Mouse (Mus musculus): ENCODE results near the gene Pkd1l1. TPM values are rescaled to one million over a fixed set of nuclear protein-coding genes. Genes with fewer than 3 reads are reported as not detected.

Gene Pkd1l1
- total and polyA plus RNA-seq, 2 experiments: 0.04 TPM; not detected in 1

GRCm38 (mm10) chr11:8972093-8972492, 973 bp downstream of the Pkd1l1 start:
- Histone ChIP-seq H3K27me3 (ENCODE audit: control insufficient read depth, insufficient read depth, low read length) (no peaks in the 10 kb centered on the region), H3K9ac (ENCODE audit: low read depth, low read length) (no peak overlapping the region), H3K36me3 (ENCODE audit: control insufficient read depth, insufficient read depth, low read length) (no peaks in the 10 kb centered on the region), H3K4me1 (ENCODE audit: control insufficient read depth, insufficient read depth, low read length) (no peaks in the 10 kb centered on the region), H3K4me3 (ENCODE audit: insufficient read depth, low read depth, low read length) (no peak overlapping the region), H3K79me2 (ENCODE audit: control insufficient read depth, insufficient read depth, low read length) (no peaks in the 10 kb centered on the region), H3K27ac (replicated peaks; ENCODE audit: insufficient read depth, low read depth, low read length) (no peak overlapping the region)
- 81% methylated on average over 6 of the region's 6 CpGs for WGBS
- TF ChIP-seq POLR2A (IDR thresholded peaks at IDR 0.05; ENCODE audit: extremely low read depth, insufficient read depth, low read length) (no peak), CTCF (IDR thresholded peaks at IDR 0.05; ENCODE audit: low read depth, low read length) (no peak)
- no peak for DNase-seq (ENCODE audit: extremely low read depth, low read depth, low spot score)

DNA sequence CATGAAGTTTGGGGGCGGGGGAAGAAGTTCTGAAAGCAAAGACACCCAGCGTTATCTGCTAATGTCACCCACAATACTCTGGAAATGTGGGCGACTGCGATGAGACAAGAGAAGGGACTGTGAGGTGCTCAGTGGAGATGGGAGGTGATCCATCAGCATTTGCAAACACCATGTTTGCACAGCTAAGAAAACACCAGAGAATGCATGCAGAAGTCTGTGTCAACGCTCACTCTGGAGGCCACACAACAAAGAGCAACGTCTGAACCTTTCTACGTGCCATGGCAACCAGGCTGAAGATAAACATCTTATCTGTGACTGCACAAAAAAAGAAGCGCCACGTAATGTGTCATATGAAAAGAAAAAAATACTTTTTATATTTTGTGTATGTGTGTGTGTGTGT, 2.6 kb downstream of the Pkd1l1 start:
- no peaks in the 10 kb centered on the region for H3K36me3 ChIP-seq (ENCODE audit: control insufficient read depth, insufficient read depth, low read length)
- WGBS: 19% methylated on average over 9 of the region's 9 CpGs
- no peaks in the 10 kb centered on the region for H3K27me3 ChIP-seq (ENCODE audit: control insufficient read depth, insufficient read depth, low read length)
- H3K27ac ChIP-seq (replicated peaks; ENCODE audit: insufficient read depth, low read depth, low read length): no peak overlapping the region
- TF ChIP-seq POLR2A (IDR thresholded peaks at IDR 0.05; ENCODE audit: extremely low read depth, insufficient read depth, low read length): no peak
- no peak for TF ChIP-seq CTCF (IDR thresholded peaks at IDR 0.05; ENCODE audit: low read depth, low read length)
- H3K4me3 ChIP-seq (ENCODE audit: insufficient read depth, low read depth, low read length): no peak overlapping the region
- no peaks in the 10 kb centered on the region for H3K79me2 ChIP-seq (ENCODE audit: control insufficient read depth, insufficient read depth, low read length)
- H3K9ac ChIP-seq (ENCODE audit: low read depth, low read length): no peak overlapping the region
- H3K4me1 ChIP-seq (ENCODE audit: control insufficient read depth, insufficient read depth, low read length): no peaks in the 10 kb centered on the region
- no peak for DNase-seq (ENCODE audit: extremely low read depth, low read depth, low spot score)

GRCm38 (mm10) chr11:8968094-8968493, 5.0 kb downstream of the Pkd1l1 start:
- Histone ChIP-seq H3K27ac (replicated peaks; ENCODE audit: insufficient read depth, low read depth, low read length) (no peak overlapping the region), H3K9ac (ENCODE audit: low read depth, low read length) (no peak overlapping the region), H3K4me3 (ENCODE audit: insufficient read depth, low read depth, low read length) (no peak overlapping the region), H3K36me3 (ENCODE audit: control insufficient read depth, insufficient read depth, low read length) (no peaks in the 10 kb centered on the region), H3K79me2 (ENCODE audit: control insufficient read depth, insufficient read depth, low read length) (no peaks in the 10 kb centered on the region), H3K4me1 (ENCODE audit: control insufficient read depth, insufficient read depth, low read length) (no peaks in the 10 kb centered on the region), H3K27me3 (ENCODE audit: control insufficient read depth, insufficient read depth, low read length) (no peaks in the 10 kb centered on the region)
- WGBS: 95% methylated on average over 7 of the region's 7 CpGs
- TF ChIP-seq CTCF (IDR thresholded peaks at IDR 0.05; ENCODE audit: low read depth, low read length) (no peak), POLR2A (IDR thresholded peaks at IDR 0.05; ENCODE audit: extremely low read depth, insufficient read depth, low read length) (no peak)
- no peak for DNase-seq (ENCODE audit: extremely low read depth, low read depth, low spot score)

- H3K27ac ChIP-seq (replicated peaks; ENCODE audit: insufficient read depth, low read depth, low read length): no peak overlapping the region
- H3K4me1 ChIP-seq (ENCODE audit: control insufficient read depth, insufficient read depth, low read length): no peaks in the 10 kb centered on the region
- no peaks in the 10 kb centered on the region for H3K27me3 ChIP-seq (ENCODE audit: control insufficient read depth, insufficient read depth, low read length)
- no peak overlapping the region for H3K4me3 ChIP-seq (ENCODE audit: insufficient read depth, low read depth, low read length)
- no peak for DNase-seq (ENCODE audit: extremely low read depth, low read depth, low spot score)
- 82% methylated on average over 10 of the region's 10 CpGs for WGBS
- no peak overlapping the region for H3K9ac ChIP-seq (ENCODE audit: low read depth, low read length)
- H3K79me2 ChIP-seq (ENCODE audit: control insufficient read depth, insufficient read depth, low read length): no peaks in the 10 kb centered on the region
- TF ChIP-seq POLR2A (IDR thresholded peaks at IDR 0.05; ENCODE audit: extremely low read depth, insufficient read depth, low read length) (no peak), CTCF (IDR thresholded peaks at IDR 0.05; ENCODE audit: low read depth, low read length) (no peak)
- H3K36me3 ChIP-seq (ENCODE audit: control insufficient read depth, insufficient read depth, low read length): no peaks in the 10 kb centered on the region
These were observed 14.5 kb downstream of the Pkd1l1 start for GRCm38 (mm10) chr11:8958572-8958971.

DNA sequence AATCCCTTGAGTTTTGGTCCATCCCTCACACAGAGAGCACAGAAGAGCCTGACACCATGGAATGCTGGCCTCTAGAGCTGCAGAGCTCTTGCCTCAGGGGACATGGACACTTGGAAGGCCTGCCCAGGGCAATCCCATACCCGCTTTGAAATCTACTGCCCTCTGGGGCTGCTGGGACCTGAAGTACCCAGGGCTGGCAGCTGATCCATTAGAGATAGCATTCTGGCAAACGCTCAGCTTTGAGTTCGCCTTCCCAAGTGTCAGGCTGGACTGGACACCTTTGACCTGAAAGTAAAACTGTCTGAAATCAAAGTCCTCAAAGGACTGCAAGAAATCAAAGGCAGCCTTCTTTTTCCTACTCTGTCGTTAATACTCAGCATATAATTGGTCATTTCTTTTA, 15.0 kb downstream of the Pkd1l1 start:
- WGBS: 41% methylated on average over 4 of the region's 4 CpGs
- DNase-seq (ENCODE audit: extremely low read depth, low read depth, low spot score): peak; percentile 51

GRCm38 (mm10) chr11:8957023-8957422, 16.0 kb downstream of the Pkd1l1 start:
- no peaks in the 10 kb centered on the region for H3K79me2 ChIP-seq (ENCODE audit: control insufficient read depth, insufficient read depth, low read length)
- no peaks in the 10 kb centered on the region for H3K27me3 ChIP-seq (ENCODE audit: control insufficient read depth, insufficient read depth, low read length)
- WGBS: 73% methylated on average over 6 of the region's 6 CpGs
- TF ChIP-seq POLR2A (IDR thresholded peaks at IDR 0.05; ENCODE audit: extremely low read depth, insufficient read depth, low read length) (no peak), CTCF (IDR thresholded peaks at IDR 0.05; ENCODE audit: low read depth, low read length) (peak; percentile 84)
- no peaks in the 10 kb centered on the region for H3K36me3 ChIP-seq (ENCODE audit: control insufficient read depth, insufficient read depth, low read length)
- no peak overlapping the region for H3K9ac ChIP-seq (ENCODE audit: low read depth, low read length)
- DNase-seq (ENCODE audit: extremely low read depth, low read depth, low spot score): no peak
- no peak overlapping the region for H3K4me3 ChIP-seq (ENCODE audit: insufficient read depth, low read depth, low read length)
- H3K4me1 ChIP-seq (ENCODE audit: control insufficient read depth, insufficient read depth, low read length): no peaks in the 10 kb centered on the region
- no peak overlapping the region for H3K27ac ChIP-seq (replicated peaks; ENCODE audit: insufficient read depth, low read depth, low read length)

More for the DNA sequence above, 15.0 kb downstream of the Pkd1l1 start:
- H3K79me2 ChIP-seq (ENCODE audit: control insufficient read depth, insufficient read depth, low read length): no peaks in the 10 kb centered on the region
- H3K27me3 ChIP-seq (ENCODE audit: control insufficient read depth, insufficient read depth, low read length): no peaks in the 10 kb centered on the region
- no peak overlapping the region for H3K4me3 ChIP-seq (ENCODE audit: insufficient read depth, low read depth, low read length)
- TF ChIP-seq POLR2A (IDR thresholded peaks at IDR 0.05; ENCODE audit: extremely low read depth, insufficient read depth, low read length) (no peak), CTCF (IDR thresholded peaks at IDR 0.05; ENCODE audit: low read depth, low read length) (no peak)
- no peaks in the 10 kb centered on the region for H3K36me3 ChIP-seq (ENCODE audit: control insufficient read depth, insufficient read depth, low read length)
- H3K27ac ChIP-seq (replicated peaks; ENCODE audit: insufficient read depth, low read depth, low read length): no peak overlapping the region
- no peaks in the 10 kb centered on the region for H3K4me1 ChIP-seq (ENCODE audit: control insufficient read depth, insufficient read depth, low read length)
- no peak overlapping the region for H3K9ac ChIP-seq (ENCODE audit: low read depth, low read length)
